Mouse (Mus musculus) heart, embryonic 13.5 days (tissue): ENCODE measurements around the gene Wdr47. TPM values are rescaled to one million over a fixed set of nuclear protein-coding genes. Genes with fewer than 3 reads are reported as not detected.
"Not testable (repeated sequence)": the region's sequence is repeated elsewhere in the genome, so short reads cannot be mapped to it uniquely, and the experiment has no call there.

Experiments used
- ATAC-seq: fragments of 200-750 bp; cut with Nextera tagmentation; 2 replicates; pipeline ENCODE4 v1.8.0; 2017; ENCODE audit warnings: moderate TSS enrichment; ENCODE audit not compliant: insufficient number of reproducible peaks, low FRiP score, low TSS enrichment; ENCODE audit errors: extremely low read depth
- H3K27ac ChIP-seq: fragments of 300-500 bp; sonication (generic); replicated peaks from 2 replicates; pipeline ENCODE4 v1.5.1; 2015; ENCODE audit warnings: moderate library complexity, mild to moderate bottlenecking, inconsistent platforms
- H3K27me3 ChIP-seq: fragments of 300-500 bp; sonication (generic); replicated peaks from 2 replicates; pipeline ENCODE4 v1.6.1; 2015; ENCODE audit warnings: mild to moderate bottlenecking, inconsistent platforms
- H3K36me3 ChIP-seq: fragments of 300-500 bp; sonication (generic); 2 replicates; pipeline ENCODE4 v1.6.1; 2015; ENCODE audit warnings: mild to moderate bottlenecking, inconsistent platforms
- H3K4me1 ChIP-seq: fragments of 300-500 bp; sonication (generic); 2 replicates; pipeline ENCODE4 v1.6.1; 2015; ENCODE audit warnings: inconsistent platforms
- H3K4me2 ChIP-seq: fragments of 300-500 bp; sonication (generic); 2 replicates; pipeline ENCODE4 v1.6.1; 2015; ENCODE audit warnings: inconsistent platforms, mild to moderate bottlenecking, moderate library complexity
- H3K4me3 ChIP-seq: fragments of 300-500 bp; sonication (generic); 2 replicates; pipeline ENCODE4 v1.5.1; 2015; ENCODE audit warnings: moderate library complexity, mild to moderate bottlenecking, inconsistent platforms
- H3K9ac ChIP-seq: fragments of 300-500 bp; sonication (generic); 2 replicates; pipeline ENCODE4 v1.6.1; 2015; ENCODE audit warnings: inconsistent platforms, mild to moderate bottlenecking, moderate library complexity
- H3K9me3 ChIP-seq: fragments of 300-500 bp; sonication (generic); 2 replicates; pipeline ENCODE4 v1.6.1; 2016; ENCODE audit warnings: inconsistent platforms
- WGBS: fragments of 180-500 bp; shearing (Covaris S2); methylation state at CpG from one replicate; pipeline ENCODE4 v1.1.7; 2015; ENCODE audit warnings: mixed read lengths; 5-methylcytosine and 5-hydroxymethylcytosine counted together
- polyA plus RNA-seq: library from polyadenylated mRNA; unstranded; fragments of >200 nt; fragmentation: Nextera tagmentation; extraction: Ambion mirVana; gene quantifications from 2 replicates; pipeline ENCODE4 v1.2.1, GENCODE M21; 2015

Wdr47 gene
- polyA plus RNA-seq, 1 experiment from 2014 or later = 7.0 TPM

GRCm38 (mm10) chr3:108640998-108641397, 49.9 kb downstream of the Wdr47 start:
- no peaks in the 10 kb centered on the region for H3K9me3 ChIP-seq
- H3K27me3 ChIP-seq = no peaks in the 10 kb centered on the region
- 74% methylated on average over 4 of the region's 4 CpGs for WGBS
- ATAC-seq = no peak
- no peak overlapping the region for H3K4me3 ChIP-seq
- no peak overlapping the region for H3K9ac ChIP-seq
- no peak overlapping the region for H3K4me2 ChIP-seq
- H3K4me1 ChIP-seq = no peaks in the 10 kb centered on the region
- H3K36me3 ChIP-seq = peaks cover 19% of the 10 kb centered on the region
- H3K27ac ChIP-seq = no peak overlapping the region

- WGBS = 81% methylated on average over 3 of the region's 3 CpGs
- Histone ChIP-seq H3K27ac (no peak overlapping the region), H3K9me3 (no peaks in the 10 kb centered on the region), H3K4me2 (no peak overlapping the region), H3K36me3 (peaks cover 19% of the 10 kb centered on the region), H3K27me3 (no peaks in the 10 kb centered on the region), H3K4me1 (no peaks in the 10 kb centered on the region), H3K9ac (no peak overlapping the region), H3K4me3 (no peak overlapping the region)
- no peak for ATAC-seq
Observed at GRCm38 (mm10) chr3:108644856-108645255, 53.8 kb downstream of the Wdr47 start.

GRCm38 (mm10) chr3:108646036-108646435, 55.0 kb downstream of the Wdr47 start:
- Histone ChIP-seq H3K36me3 (peaks cover 19% of the 10 kb centered on the region), H3K27ac (no peak overlapping the region), H3K4me3 (no peak overlapping the region), H3K9ac (no peak overlapping the region), H3K9me3 (no peaks in the 10 kb centered on the region), H3K4me2 (no peak overlapping the region), H3K4me1 (no peaks in the 10 kb centered on the region), H3K27me3 (no peaks in the 10 kb centered on the region)
- no peak for ATAC-seq
- WGBS = 58% methylated on average over 7 of the region's 7 CpGs

- 39% methylated on average over 5 of the region's 5 CpGs for WGBS
- not testable (repeated sequence) for H3K27me3 ChIP-seq, H3K9me3 ChIP-seq, ATAC-seq, H3K4me3 ChIP-seq, H3K4me2 ChIP-seq, H3K4me1 ChIP-seq, H3K27ac ChIP-seq, H3K9ac ChIP-seq
- peaks cover 19% of the 10 kb centered on the region for H3K36me3 ChIP-seq
Observed at GRCm38 (mm10) chr3:108647681-108648080, 56.6 kb downstream of the Wdr47 start.

GRCm38 (mm10) chr3:108652866-108653642, 62.0 kb downstream of the Wdr47 start:
- no peak for ATAC-seq

GRCm38 (mm10) chr3:108653710-108654379, 62.8 kb downstream of the Wdr47 start, which contains the start of gene Clcc1:
Clcc1 (plus strand) TSS chr3:108653913.
- peak within 1 kb of the TSS; percentile 89 for H3K9ac ChIP-seq
- under 1% methylated on average over 57 of the region's 57 CpGs for WGBS
- peak within 1 kb of the TSS; percentile 82 for H3K27ac ChIP-seq
- H3K36me3 ChIP-seq = peaks cover 7% of the 10 kb centered on the region; the same call in 1 of the 2 replicates
- peak within 1 kb of the TSS; percentile 75 for H3K4me2 ChIP-seq
- peak within 1 kb of the TSS; percentile 76 for H3K4me3 ChIP-seq
- H3K27me3 ChIP-seq = no peaks in the 10 kb centered on the region
- peaks cover 16% of the 10 kb centered on the region for H3K4me1 ChIP-seq
- H3K9me3 ChIP-seq = no peaks in the 10 kb centered on the region
- peak; percentile 97 for ATAC-seq

More at GRCm38 (mm10) chr3:108652866-108653642, 62.0 kb downstream of the Wdr47 start:
- H3K36me3 ChIP-seq = peaks cover 4% of the 10 kb centered on the region; the same call in 1 of the 2 replicates
- H3K4me1 ChIP-seq = peaks cover 16% of the 10 kb centered on the region
- H3K27me3 ChIP-seq = no peaks in the 10 kb centered on the region
- H3K4me2 ChIP-seq = peak overlapping the region; percentile 75
- H3K27ac ChIP-seq = 0 out of 2 replicates have a peak overlapping the region, but pooled peaks have one; percentile 20
- peak overlapping the region; percentile 76 for H3K4me3 ChIP-seq
- no peaks in the 10 kb centered on the region for H3K9me3 ChIP-seq
- H3K9ac ChIP-seq = peak overlapping the region; percentile 72
- 15% methylated on average over 9 of the region's 9 CpGs for WGBS

- H3K27ac ChIP-seq = no peak overlapping the region
- H3K4me2 ChIP-seq = peak overlapping the region; percentile 75
- WGBS = 22% methylated on average over 14 of the region's 14 CpGs
- H3K4me3 ChIP-seq = peak overlapping the region; percentile 76
- ATAC-seq = no peak
- H3K4me1 ChIP-seq = peaks cover 16% of the 10 kb centered on the region
- H3K9ac ChIP-seq = peak overlapping the region; percentile 89
- H3K36me3 ChIP-seq = peaks cover 11% of the 10 kb centered on the region; the same call in 1 of the 2 replicates
- no peaks in the 10 kb centered on the region for H3K27me3 ChIP-seq
- H3K9me3 ChIP-seq = no peaks in the 10 kb centered on the region
Observed at GRCm38 (mm10) chr3:108654566-108654965, 63.5 kb downstream of the Wdr47 start.

- Histone ChIP-seq H3K4me2 (no peak overlapping the region), H3K27me3 (no peaks in the 10 kb centered on the region), H3K4me3 (no peak overlapping the region), H3K9ac (0 out of 2 replicates have a peak overlapping the region, but pooled peaks have one; percentile 89), H3K27ac (no peak overlapping the region), H3K9me3 (no peaks in the 10 kb centered on the region), H3K36me3 (peaks cover 13% of the 10 kb centered on the region; the same call in 1 of the 2 replicates), H3K4me1 (peaks cover 16% of the 10 kb centered on the region)
- ATAC-seq = no peak
- 82% methylated on average over 7 of the region's 7 CpGs for WGBS
Observed at GRCm38 (mm10) chr3:108655486-108655885, 64.4 kb downstream of the Wdr47 start.

- H3K27ac ChIP-seq = no peak overlapping the region
- peaks cover 9% of the 10 kb centered on the region for H3K4me1 ChIP-seq
- no peak overlapping the region for H3K9ac ChIP-seq
- no peak overlapping the region for H3K4me2 ChIP-seq
- H3K36me3 ChIP-seq = peaks cover 43% of the 10 kb centered on the region
- WGBS = 90% methylated on average over 9 of the region's 9 CpGs
- no peak overlapping the region for H3K4me3 ChIP-seq
- H3K27me3 ChIP-seq = no peaks in the 10 kb centered on the region
- no peak for ATAC-seq
- H3K9me3 ChIP-seq = peaks cover 3% of the 10 kb centered on the region; the same call in 1 of the 2 replicates
Observed at GRCm38 (mm10) chr3:108658612-108659011, 67.5 kb downstream of the Wdr47 start.

GRCm38 (mm10) chr3:108660941-108661340, 69.9 kb downstream of the Wdr47 start:
- H3K27me3 ChIP-seq = no peaks in the 10 kb centered on the region
- H3K9ac ChIP-seq = no peak overlapping the region
- H3K9me3 ChIP-seq = peaks cover 3% of the 10 kb centered on the region; the same call in 1 of the 2 replicates
- H3K4me2 ChIP-seq = no peak overlapping the region
- ATAC-seq = no peak
- H3K4me3 ChIP-seq = no peak overlapping the region
- H3K27ac ChIP-seq = no peak overlapping the region
- no peaks in the 10 kb centered on the region for H3K4me1 ChIP-seq
- H3K36me3 ChIP-seq = peaks cover 65% of the 10 kb centered on the region
- WGBS = 84% methylated on average over 1 of the region's 1 CpGs

GRCm38 (mm10) chr3:108676616-108677015, 85.5 kb downstream of the Wdr47 start:
- Histone ChIP-seq H3K27me3 (no peaks in the 10 kb centered on the region), H3K36me3 (peaks cover 92% of the 10 kb centered on the region), H3K4me3 (no peak overlapping the region), H3K9ac (no peak overlapping the region), H3K9me3 (no peaks in the 10 kb centered on the region), H3K4me1 (no peaks in the 10 kb centered on the region), H3K4me2 (no peak overlapping the region), H3K27ac (no peak overlapping the region)
- WGBS = 70% methylated on average over 4 of the region's 4 CpGs
- ATAC-seq = no peak
